Mouse (Mus musculus) kidney, embryonic 16.5 days (tissue): Measurements from ENCODE around the gene Tex13c2. TPM values are rescaled to one million over a fixed set of nuclear protein-coding genes. Genes with fewer than 3 reads are reported as not detected.

Source experiments
- ATAC-seq: fragments of 200-750 bp; cut with Nextera tagmentation; 2 replicates; pipeline ENCODE4 v1.8.0; 2017; ENCODE audit warnings: moderate TSS enrichment; ENCODE audit not compliant: low FRiP score, low TSS enrichment
- H3K27ac ChIP-seq: fragments of 300-500 bp; sonication (generic); 2 replicates; pipeline ENCODE4 v1.5.1; 2014; ENCODE audit warnings: low read length
- H3K27me3 ChIP-seq: fragments of 300-500 bp; sonication (generic); 2 replicates; pipeline ENCODE4 v1.6.1; 2014; ENCODE audit warnings: low read length, control low read depth, mixed read lengths; ENCODE audit not compliant: insufficient read depth
- H3K36me3 ChIP-seq: fragments of 300-500 bp; sonication (generic); 2 replicates; pipeline ENCODE4 v1.6.1; 2014; ENCODE audit warnings: low read length, control low read depth, mixed read lengths; ENCODE audit not compliant: insufficient read depth
- H3K4me1 ChIP-seq: fragments of 300-500 bp; sonication (generic); 2 replicates; pipeline ENCODE4 v1.6.1; 2014; ENCODE audit warnings: low read length, control low read depth, mixed read lengths; ENCODE audit not compliant: insufficient read depth
- H3K4me2 ChIP-seq: fragments of 300-500 bp; sonication (generic); replicated peaks from 2 replicates; pipeline ENCODE4 v1.6.1; 2014; ENCODE audit warnings: low read depth, low read length
- H3K4me3 ChIP-seq: fragments of 300-500 bp; sonication (generic); 2 replicates; pipeline ENCODE4 v1.5.1; 2014; ENCODE audit warnings: mild to moderate bottlenecking, low read length
- H3K9ac ChIP-seq: fragments of 300-500 bp; sonication (generic); replicated peaks from 2 replicates; pipeline ENCODE4 v1.6.1; 2014; ENCODE audit warnings: low read length
- H3K9me3 ChIP-seq: fragments of 300-500 bp; sonication (generic); 2 replicates; pipeline ENCODE4 v1.6.1; 2016; ENCODE audit warnings: low read length, control low read depth
- WGBS: fragments of 180-500 bp; shearing (Covaris S2); extraction: QIAGEN DNeasy Blood & Tissue Kit; methylation state at CpG from one replicate; pipeline ENCODE4 v1.1.7; 2014; 5-methylcytosine and 5-hydroxymethylcytosine counted together
- polyA plus RNA-seq: library from polyadenylated mRNA; unstranded; fragments of >200 nt; fragmentation: Nextera tagmentation; extraction: Ambion mirVana; gene quantifications from 2 replicates; pipeline ENCODE4 v1.2.1, GENCODE M21; 2015

The Tex13c2 gene
- polyA plus RNA-seq, 1 experiment from 2014 or later, result not detected

DNA sequence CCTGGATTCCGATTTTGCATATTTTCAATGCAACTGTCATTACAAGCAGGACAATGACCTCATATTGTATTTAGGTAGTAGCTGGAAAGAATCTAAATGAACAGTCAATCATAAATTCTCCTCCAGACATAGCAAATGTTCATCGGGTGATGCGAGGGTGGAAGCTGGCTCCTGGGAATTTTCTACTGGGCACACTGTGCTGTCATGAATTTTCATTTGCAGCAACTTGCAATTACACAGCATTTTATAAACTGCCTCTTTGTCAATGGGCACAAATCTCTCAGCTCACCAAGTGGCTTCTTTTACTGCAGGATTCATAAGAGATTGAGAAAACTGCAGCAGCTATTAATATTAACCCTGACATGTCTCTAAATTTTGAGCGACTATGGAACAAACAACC is 41.2 kb downstream of the Tex13c2 start:
- no peak for ATAC-seq
- no peaks in the 10 kb centered on the region for H3K36me3 ChIP-seq
- H3K9ac ChIP-seq, result no peak overlapping the region
- no peaks in the 10 kb centered on the region for H3K4me1 ChIP-seq
- no peaks in the 10 kb centered on the region for H3K27me3 ChIP-seq
- 88% methylated on average over 4 of the region's 4 CpGs for WGBS
- no peaks in the 10 kb centered on the region for H3K9me3 ChIP-seq
- H3K4me3 ChIP-seq, result no peak overlapping the region
- no peak overlapping the region for H3K27ac ChIP-seq
- no peak overlapping the region for H3K4me2 ChIP-seq

- Histone ChIP-seq H3K4me1 (no peaks in the 10 kb centered on the region), H3K27me3 (no peaks in the 10 kb centered on the region), H3K9me3 (no peaks in the 10 kb centered on the region), H3K4me2 (peak overlapping the region; percentile 40), H3K4me3 (peak overlapping the region; percentile 28), H3K9ac (no peak overlapping the region), H3K27ac (no peak overlapping the region), H3K36me3 (no peaks in the 10 kb centered on the region)
- 41% methylated on average over 3 of the region's 3 CpGs for WGBS
- no peak for ATAC-seq
These were observed 50.7 kb downstream of the Tex13c2 start for GRCm38 (mm10) chrX:42540030-42540755.

DNA sequence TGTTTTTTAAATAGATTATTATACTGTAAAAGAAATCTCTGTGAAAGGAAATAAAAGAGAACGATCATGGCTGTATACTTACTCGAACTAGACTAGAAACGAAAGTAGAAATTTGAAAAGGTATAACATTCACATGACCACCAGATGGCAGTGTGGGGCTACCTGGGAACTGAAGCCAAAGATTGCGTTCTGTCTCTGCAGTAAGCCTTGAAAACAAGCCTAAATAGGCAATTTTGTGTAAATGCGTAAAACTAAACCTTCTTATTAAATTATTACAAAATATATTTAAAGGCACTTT is 51.2 kb downstream of the Tex13c2 start:
- H3K4me2 ChIP-seq, result peak overlapping the region; percentile 40
- no peaks in the 10 kb centered on the region for H3K9me3 ChIP-seq
- no peaks in the 10 kb centered on the region for H3K27me3 ChIP-seq
- H3K36me3 ChIP-seq, result no peaks in the 10 kb centered on the region
- no peak for ATAC-seq
- H3K4me3 ChIP-seq, result peak overlapping the region; percentile 28
- H3K27ac ChIP-seq, result no peak overlapping the region
- H3K4me1 ChIP-seq, result no peaks in the 10 kb centered on the region
- H3K9ac ChIP-seq, result no peak overlapping the region
- WGBS, result 45% methylated on average over 5 of the region's 5 CpGs

Other genes with a start within 250 kb of the Tex13c2 start
- 0.15 and 0.17 TPM in 2 replicates for gene Sh2d1a, start 12.8 kb downstream of the Tex13c2 start, polyA plus RNA-seq